Mouse (Mus musculus) monocyte, adult 2 months (primary cell): ENCODE measurements around the gene Uqcc2.

Source experiments
- DNase-seq, 2 experiments: peaks; one replicate each; pipeline ENCODE4 v3.0.0; 2022; ENCODE audit warnings: low spot score in 2 of 2, low read depth in 1 of 2

Gene Uqcc2

DNA sequence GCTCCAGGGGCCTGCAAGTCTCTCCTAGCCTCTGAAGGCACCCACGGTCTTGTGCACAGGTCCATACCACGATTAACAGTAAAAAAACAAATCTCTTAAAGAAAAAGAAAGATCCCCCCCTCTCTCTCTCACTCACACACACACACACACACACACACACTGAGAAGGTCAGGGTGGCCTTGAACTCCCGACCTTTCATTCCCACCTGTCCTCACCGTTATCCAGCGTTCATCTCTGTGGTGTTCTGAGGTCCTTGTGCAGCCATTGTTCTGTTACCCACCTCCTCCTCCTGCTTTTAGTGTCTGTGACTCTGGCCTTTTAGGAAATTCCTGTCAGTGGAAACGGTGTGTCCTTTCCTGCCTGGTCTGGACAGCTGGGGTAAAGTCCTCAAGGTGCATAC, 55.2 kb downstream of the Uqcc2 start:
- no peak for DNase-seq

DNA sequence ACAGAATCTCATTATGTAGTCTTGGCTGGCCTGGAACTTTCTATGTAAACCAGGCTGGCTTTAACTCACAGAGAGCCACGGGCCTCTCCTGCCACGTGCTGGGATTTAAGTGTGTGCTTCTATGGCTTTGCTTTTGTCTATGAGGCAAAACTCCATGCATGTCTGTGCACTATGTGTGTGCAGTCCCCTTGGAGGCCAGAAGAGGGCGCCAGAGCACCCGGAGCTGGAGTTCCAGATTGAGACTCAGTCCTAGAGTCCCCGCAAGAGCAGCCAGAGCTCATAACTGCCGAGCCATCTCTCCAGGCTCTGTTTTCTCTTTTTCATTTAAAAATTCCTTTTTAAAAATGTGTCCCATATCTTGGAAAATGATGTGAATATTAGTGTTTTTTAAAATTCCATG, 55.8 kb downstream of the Uqcc2 start:
- no peak for DNase-seq

DNA sequence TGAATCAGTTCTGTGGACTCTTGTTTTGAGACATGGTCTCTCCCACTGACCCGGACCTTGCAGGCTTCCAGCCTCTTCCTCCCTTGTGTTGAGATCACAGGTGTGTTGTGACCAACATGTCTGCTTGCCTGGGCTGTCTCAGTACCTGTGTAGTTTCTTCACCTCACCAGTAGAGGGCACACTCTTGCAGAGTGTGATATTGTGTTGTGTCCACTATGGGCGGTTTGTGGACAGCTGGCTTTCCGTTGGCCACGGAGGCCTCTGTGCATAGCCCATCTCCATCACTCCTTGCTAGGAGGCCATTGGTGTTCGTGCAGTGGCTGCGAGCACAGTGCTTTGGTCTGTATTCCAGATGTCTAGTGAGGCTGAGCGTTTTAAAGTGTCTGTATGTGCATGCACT, 56.6 kb downstream of the Uqcc2 start:
- DNase-seq: no peak

DNA sequence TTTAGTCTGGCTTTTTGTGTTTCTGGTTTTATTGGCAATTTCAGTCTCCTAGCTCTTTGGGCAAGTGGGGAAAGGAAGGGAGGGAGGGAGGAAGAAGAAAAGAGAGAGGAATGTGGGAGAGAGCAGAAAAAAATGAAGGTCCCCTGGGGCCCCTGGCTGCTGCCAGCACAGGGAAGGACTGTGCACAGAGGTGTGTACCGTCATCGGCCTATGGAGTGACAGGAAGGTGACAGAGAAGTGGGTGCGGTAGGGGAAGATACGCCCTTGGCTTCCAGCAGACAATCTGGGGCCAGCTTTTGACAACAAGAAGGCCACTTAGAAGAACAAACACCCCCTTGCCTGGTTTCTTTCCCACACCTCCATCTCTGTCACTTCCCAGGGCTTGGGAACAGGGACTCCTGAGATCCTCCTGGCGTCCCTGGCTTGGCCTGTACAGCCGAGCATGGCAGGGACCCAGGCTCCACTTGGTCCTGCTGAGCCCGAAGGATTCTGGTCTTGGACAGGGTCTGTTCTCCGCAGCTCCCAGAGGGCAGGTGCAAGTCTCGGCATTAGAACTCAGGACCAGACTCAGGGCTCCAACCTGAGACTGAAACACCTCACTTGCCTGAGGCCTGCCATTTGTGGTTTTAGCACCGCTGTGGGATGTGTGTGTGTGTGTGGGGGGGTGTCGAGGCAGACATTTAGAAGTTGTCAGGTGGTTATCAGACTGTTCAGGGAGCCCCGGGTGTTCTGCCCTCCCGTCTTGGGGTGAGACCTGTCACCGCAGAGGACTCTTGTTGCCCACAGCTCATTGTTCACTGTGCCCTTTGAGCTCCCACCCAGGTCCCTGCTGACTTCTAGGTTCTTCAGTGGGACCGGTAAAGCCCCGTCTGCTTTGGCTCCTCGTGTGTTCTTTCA, 58.6 kb downstream of the Uqcc2 start:
- no peak for DNase-seq

DNA sequence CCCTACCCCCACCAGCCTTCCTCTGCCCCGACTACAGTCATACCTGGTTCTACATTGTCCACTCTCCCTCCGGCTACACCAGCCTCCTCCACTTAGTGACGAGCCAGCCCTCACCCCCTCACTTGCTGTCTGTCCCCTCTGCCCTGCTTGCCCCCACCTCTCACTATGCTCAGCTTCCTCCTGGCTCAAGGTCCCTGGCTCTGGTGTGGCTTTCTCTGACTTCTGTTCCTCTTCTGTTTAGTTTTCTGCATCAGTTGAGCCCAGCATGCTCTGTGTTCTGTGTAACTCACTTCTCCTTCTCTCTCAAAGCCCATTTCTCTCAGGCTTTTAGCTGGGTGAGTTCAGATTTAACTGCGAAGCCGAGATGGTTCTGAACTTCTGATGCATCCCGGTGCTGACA, 59.5 kb downstream of the Uqcc2 start:
- DNase-seq: peak in 1 of 2 experiments; percentile 19

DNA sequence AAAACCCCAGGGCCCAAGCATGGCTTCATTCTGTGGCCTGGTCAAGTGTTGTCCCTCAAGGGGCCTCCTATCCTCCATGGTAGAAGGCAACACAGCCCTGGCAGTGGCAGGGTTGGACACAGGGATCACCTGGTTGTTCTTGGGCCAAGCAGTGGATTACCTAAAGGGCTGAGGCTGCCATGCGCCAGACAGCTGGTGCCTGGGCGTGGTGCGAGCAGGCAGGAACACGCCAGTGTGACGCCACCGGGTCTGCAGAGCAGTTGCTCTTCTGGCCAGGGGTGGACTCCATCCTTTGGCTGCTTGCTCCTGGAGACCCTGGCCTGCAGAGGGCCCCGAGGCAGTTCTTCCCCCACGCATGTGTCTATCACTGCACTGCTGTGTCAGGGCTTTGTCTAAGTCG, 59.9 kb downstream of the Uqcc2 start:
- DNase-seq: no peak

DNA sequence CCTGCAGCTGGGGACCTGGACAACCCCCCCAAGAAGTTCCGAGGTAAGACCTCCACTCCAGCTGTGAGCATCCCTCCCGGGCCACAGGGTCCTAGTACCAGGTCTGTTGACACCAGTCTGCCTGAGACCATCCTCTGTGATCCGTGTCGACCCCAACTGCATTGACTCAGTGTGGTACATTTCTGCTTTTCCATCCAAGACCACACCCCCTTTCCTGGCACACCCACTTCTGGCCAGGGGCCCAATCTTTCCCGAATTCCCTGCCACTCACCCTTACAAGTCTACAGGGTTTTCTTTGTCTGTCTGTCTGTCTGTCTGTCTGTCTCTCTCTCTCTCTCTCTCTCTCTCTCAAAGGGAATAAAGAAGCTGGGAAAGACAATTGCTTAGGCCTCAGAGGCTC, 60.6 kb downstream of the Uqcc2 start:
- DNase-seq: no peak
